Mouse (Mus musculus) heart, embryonic 14.5 days (tissue): ENCODE data around the gene Svs2. TPM values are rescaled to one million over a fixed set of nuclear protein-coding genes. Genes with fewer than 3 reads are reported as not detected.
"Not testable (repeated sequence)": the region's sequence is repeated elsewhere in the genome, so short reads cannot be mapped to it uniquely, and the experiment has no call there.

ENCODE experiments used
- ATAC-seq: fragments of 200-750 bp; cut with Nextera tagmentation; 2 replicates; pipeline ENCODE4 v1.8.0; 2017; ENCODE audit warnings: low read depth, moderate TSS enrichment; ENCODE audit not compliant: insufficient number of reproducible peaks, insufficient read depth, low FRiP score
- H3K27ac ChIP-seq, 2 experiments: fragments of 200-500 bp in 1 of 2; fragments of 300-500 bp in 1 of 2; sonication (generic) in 1 of 2; replicated peaks in 1 of 2; 2 replicates each; pipeline ENCODE4 v1.5.1; 2012 to 2014; ENCODE audit warnings: low read depth in 2 of 2, low read length in 2 of 2, control low read depth in 1 of 2, mild to moderate bottlenecking in 1 of 2, mixed read lengths in 1 of 2; ENCODE audit not compliant: control insufficient read depth in 1 of 2, insufficient read depth in 1 of 2
- H3K27me3 ChIP-seq: fragments of 300-500 bp; sonication (generic); 2 replicates; pipeline ENCODE4 v1.6.1; 2014; ENCODE audit warnings: mild to moderate bottlenecking, low read length, control low read depth; ENCODE audit not compliant: control insufficient read depth, insufficient read depth
- H3K36me3 ChIP-seq: fragments of 300-500 bp; sonication (generic); 2 replicates; pipeline ENCODE4 v1.6.1; 2014; ENCODE audit warnings: mild to moderate bottlenecking, control low read depth, low read length, mixed read lengths; ENCODE audit not compliant: control insufficient read depth, insufficient read depth
- H3K4me1 ChIP-seq, 2 experiments: fragments of 200-500 bp in 1 of 2; fragments of 300-500 bp in 1 of 2; sonication (generic) in 1 of 2; 2 replicates each; pipeline ENCODE4 v1.6.1; 2012 to 2014; ENCODE audit warnings: low read length in 2 of 2, control low read depth in 1 of 2, mixed read lengths in 1 of 2; ENCODE audit not compliant: control insufficient read depth in 2 of 2, insufficient read depth in 2 of 2
- H3K4me2 ChIP-seq: fragments of 300-500 bp; sonication (generic); 2 replicates; pipeline ENCODE4 v1.6.1; 2014; ENCODE audit warnings: mild to moderate bottlenecking, low read length
- H3K4me3 ChIP-seq, 2 experiments: fragments of 200-500 bp in 1 of 2; fragments of 300-500 bp in 1 of 2; sonication (generic) in 1 of 2; 2 replicates each; pipeline ENCODE4 v1.5.1; 2012 to 2014; ENCODE audit warnings: low read length in 2 of 2, mild to moderate bottlenecking in 2 of 2, control low read depth in 1 of 2, low read depth in 1 of 2, moderate library complexity in 1 of 2; ENCODE audit not compliant: control insufficient read depth in 1 of 2, insufficient read depth in 1 of 2
- H3K9ac ChIP-seq: fragments of 300-500 bp; sonication (generic); 2 replicates; pipeline ENCODE4 v1.6.1; 2014; ENCODE audit warnings: mild to moderate bottlenecking, low read length
- H3K9me3 ChIP-seq: fragments of 300-500 bp; sonication (generic); 2 replicates; pipeline ENCODE4 v1.6.1; 2016; ENCODE audit warnings: low read length, control low read depth; ENCODE audit not compliant: control insufficient read depth
- WGBS: fragments of 180-500 bp; shearing (Covaris S2); extraction: QIAGEN DNeasy Blood & Tissue Kit; methylation state at CpG from one replicate; pipeline ENCODE4 v1.1.7; 2014; 5-methylcytosine and 5-hydroxymethylcytosine counted together
- polyA plus RNA-seq: library from polyadenylated mRNA; unstranded; fragments of >200 nt; fragmentation: Nextera tagmentation; extraction: Ambion mirVana; gene quantifications from 2 replicates; pipeline ENCODE4 v1.2.1, GENCODE M21; 2014

The Svs2 gene
- polyA plus RNA-seq, 1 experiment from 2014 or later: not detected

DNA sequence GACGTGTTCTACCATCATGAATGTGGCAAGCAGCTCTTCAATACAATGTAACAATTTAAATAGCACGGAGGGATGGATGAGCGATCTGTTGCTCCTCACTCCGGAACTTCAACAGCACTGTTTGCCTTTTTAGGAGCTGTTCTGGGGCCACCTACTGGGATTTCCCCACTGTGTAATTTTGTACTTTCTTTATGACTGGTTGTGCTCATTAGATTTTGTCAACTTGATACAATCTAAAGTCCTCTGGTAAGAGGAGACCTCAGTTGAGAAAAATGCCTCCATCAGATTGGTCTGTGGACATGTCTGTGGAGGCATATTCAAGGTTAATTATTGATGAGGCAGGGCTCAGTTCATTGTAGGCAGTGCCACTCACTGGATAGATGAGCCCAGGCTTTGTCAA is 27.4 kb downstream of the Svs2 start:
- ATAC-seq: no peak
- Histone ChIP-seq H3K27me3 (no peaks in the 10 kb centered on the region), H3K4me3 (no peak overlapping the region), H3K9ac (no peak overlapping the region), H3K27ac (no peak overlapping the region), H3K9me3 (no peaks in the 10 kb centered on the region), H3K4me2 (no peak overlapping the region), H3K4me1 (no peaks in the 10 kb centered on the region), H3K36me3 (no peaks in the 10 kb centered on the region)
- WGBS: 86% methylated on average over 4 of the region's 4 CpGs

DNA sequence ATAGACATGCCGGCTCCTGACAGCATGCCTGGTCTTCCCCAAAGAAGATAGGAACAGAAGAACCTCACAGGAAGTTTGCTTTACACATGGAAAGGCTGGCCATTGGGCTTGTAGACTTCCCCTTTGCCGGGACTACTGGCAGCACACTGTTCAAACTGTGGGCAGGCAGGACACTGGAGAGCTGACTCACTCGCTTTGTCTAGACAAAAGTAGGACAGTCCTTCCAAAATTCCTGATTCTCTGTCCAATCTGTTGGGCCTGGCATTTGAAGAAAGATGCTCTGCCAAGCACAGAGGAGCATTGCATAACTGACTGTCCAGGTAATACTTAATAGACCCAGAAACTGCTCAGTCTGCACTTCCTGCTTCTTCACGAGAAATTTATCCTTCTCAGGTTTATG is 31.6 kb downstream of the Svs2 start:
- H3K27ac ChIP-seq: no peak overlapping the region
- WGBS: 58% methylated on average over 4 of the region's 4 CpGs
- H3K27me3 ChIP-seq: no peaks in the 10 kb centered on the region
- no peak overlapping the region for H3K4me3 ChIP-seq
- no peak for ATAC-seq
- no peak overlapping the region for H3K9ac ChIP-seq
- no peak overlapping the region for H3K4me2 ChIP-seq
- no peaks in the 10 kb centered on the region for H3K4me1 ChIP-seq
- no peaks in the 10 kb centered on the region for H3K36me3 ChIP-seq
- H3K9me3 ChIP-seq: no peaks in the 10 kb centered on the region

DNA sequence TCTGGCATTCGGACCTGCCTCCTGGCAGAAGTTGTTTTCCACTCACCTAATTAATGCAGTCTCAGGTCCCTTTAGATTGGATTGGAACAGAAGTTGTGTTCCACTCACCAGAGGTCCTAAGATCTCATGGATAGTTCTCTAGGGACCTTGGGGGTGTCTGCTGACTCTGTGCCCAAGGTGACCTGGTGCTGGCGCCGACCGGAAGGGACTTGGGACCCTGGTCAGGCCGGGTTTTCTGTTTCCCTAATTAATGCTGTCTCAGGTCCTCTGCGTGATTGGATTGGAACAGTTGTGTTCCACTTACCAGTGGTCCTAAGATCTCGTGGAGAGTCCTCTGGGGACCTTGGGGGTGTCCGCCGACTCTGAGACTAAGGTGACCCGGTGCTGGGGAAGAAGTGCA is 32.3 kb downstream of the Svs2 start:
- not testable (repeated sequence) for H3K9ac ChIP-seq, ATAC-seq, H3K27ac ChIP-seq, H3K27me3 ChIP-seq, H3K4me2 ChIP-seq, H3K9me3 ChIP-seq, H3K4me1 ChIP-seq, H3K36me3 ChIP-seq, H3K4me3 ChIP-seq
- 86% methylated on average over 10 of the region's 10 CpGs for WGBS

DNA sequence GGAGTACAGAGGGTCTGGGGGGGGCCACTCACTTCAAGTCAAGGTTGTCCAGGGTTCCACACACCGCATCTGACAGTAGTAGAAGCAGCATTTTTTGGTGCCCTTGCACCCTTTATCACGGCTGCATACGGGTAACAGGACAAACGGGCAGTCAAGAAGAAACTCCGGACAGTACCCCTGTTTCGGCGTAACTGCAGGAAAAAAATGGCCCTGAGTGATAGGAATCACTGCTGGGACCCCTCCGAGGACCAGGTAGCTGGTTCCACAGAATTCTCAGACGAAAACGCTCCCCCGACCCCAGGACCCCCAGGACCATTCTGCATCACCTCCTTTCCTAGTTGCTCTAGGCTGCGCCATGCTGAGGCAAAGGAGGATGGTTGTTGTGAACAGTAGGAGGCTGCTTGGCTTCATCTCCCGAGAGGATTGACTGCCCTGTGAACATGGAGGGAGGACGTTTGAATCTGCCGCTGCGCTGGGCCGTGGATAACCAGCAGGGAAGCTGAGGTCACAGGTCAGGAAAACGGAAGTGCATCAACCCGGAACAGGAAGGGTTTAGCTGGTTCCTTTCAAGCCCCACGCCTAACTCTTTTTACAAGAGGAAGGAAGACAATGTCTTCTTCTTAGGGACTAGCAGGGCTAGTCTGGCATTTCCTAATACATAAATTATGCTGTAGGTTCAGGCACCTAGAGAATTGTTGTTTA is 38.5 kb downstream of the Svs2 start, which contains the start of gene Wfdc15a:
Gene Wfdc15a, minus strand, starts transcription at position 505 of the 702 bp plus-strand sequence.
- ATAC-seq: no peak
- Histone ChIP-seq H3K9ac (no peak within 1 kb of the TSS), H3K4me2 (no peak within 1 kb of the TSS), H3K9me3 (no peaks in the 10 kb centered on the region), H3K4me1 (no peaks in the 10 kb centered on the region), H3K27ac (no peak within 1 kb of the TSS), H3K27me3 (no peaks in the 10 kb centered on the region), H3K36me3 (no peaks in the 10 kb centered on the region), H3K4me3 (no peak within 1 kb of the TSS)
- 75% methylated on average over 20 of the region's 20 CpGs for WGBS

DNA sequence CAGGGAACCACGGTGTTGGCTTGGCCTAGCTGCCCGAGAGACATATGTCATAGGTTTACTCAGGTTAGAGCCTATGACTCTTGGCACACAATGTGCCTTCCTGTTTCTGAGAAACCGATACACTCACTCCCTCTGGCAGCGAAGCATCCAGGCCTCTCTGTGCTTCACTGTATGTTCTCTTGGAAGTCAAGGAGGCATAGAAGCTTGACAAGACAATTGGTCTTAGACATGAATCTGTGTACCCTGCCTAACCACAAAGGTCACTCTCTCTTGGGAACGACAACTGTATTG is 41.6 kb downstream of the Svs2 start:
- Histone ChIP-seq H3K4me1 (no peaks in the 10 kb centered on the region), H3K27me3 (no peaks in the 10 kb centered on the region), H3K9ac (no peak overlapping the region), H3K36me3 (no peaks in the 10 kb centered on the region), H3K4me3 (no peak overlapping the region), H3K9me3 (no peaks in the 10 kb centered on the region), H3K4me2 (no peak overlapping the region), H3K27ac (no peak overlapping the region)
- WGBS: 86% methylated on average over 5 of the region's 5 CpGs
- no peak for ATAC-seq

DNA sequence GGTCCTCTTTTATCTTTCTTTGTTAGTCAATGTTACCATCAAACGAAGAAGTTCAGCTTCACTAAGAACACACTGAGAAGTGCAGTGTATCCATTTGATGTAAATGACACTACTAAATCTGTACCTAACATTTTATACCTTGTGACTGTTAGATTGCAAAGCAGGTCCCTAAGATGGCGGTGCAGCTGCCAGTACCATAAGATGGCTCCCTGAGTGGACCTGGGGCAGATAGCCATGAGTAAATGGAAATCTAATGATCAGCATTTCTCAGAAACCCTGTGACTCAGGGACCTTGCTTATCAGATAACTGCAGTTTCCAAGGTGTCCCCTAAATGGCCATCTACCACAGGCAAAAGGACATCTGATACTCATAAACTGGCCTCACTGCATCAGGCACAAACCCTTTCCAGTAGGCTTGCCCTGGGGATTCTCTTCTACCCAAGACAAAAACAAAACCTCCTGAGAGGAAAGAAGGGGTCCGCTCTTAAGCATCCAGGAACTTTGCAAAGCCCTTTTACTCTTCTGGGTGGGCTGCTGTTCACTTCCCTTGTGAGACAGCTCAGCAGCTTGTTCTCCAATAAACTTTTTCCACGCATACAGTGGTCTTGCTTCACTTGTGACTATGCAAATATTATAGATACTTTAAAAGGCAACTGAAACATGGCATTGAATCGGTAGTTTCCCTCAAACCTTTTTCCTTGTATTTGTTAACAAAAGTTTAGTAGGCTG is 42.1 kb downstream of the Svs2 start:
- Histone ChIP-seq H3K9ac (no peak overlapping the region), H3K27me3 (no peaks in the 10 kb centered on the region), H3K4me1 (no peaks in the 10 kb centered on the region), H3K9me3 (no peaks in the 10 kb centered on the region), H3K27ac (no peak overlapping the region), H3K4me2 (no peak overlapping the region), H3K4me3 (no peak overlapping the region), H3K36me3 (no peaks in the 10 kb centered on the region)
- no peak for ATAC-seq
- WGBS: 84% methylated on average over 5 of the region's 5 CpGs

DNA sequence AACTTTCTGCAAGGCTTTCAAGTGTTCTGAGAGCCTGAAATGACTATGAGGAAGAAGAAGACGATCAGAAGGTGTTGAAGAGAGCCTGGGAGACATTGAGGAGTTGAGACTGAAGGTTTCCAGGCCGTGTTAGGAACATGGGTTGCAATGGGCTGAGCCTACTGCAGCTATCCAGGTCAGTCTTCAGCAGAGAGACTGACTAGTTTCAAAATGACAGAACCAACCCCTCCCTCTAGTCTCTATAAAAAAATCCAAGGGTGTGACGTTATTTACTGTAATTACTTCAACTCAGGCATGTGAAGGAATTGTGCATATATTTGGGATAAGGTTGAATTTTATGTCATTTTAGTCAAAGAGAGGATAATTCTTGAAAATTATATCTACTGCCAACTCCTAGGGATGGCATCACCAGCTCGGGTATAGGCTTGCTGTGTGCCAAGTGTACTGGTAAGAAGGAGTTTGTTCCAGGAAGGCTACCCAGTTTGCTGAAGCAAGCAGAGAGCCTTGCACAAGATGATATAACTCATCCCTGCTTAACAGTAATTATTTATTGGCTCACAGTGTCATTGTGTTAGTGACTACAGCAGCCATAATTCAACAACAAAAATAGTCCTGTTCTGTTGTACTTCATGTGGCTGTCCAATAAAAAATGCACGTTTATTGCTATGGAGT is 43.2 kb downstream of the Svs2 start:
- H3K36me3 ChIP-seq: no peaks in the 10 kb centered on the region
- H3K9ac ChIP-seq: no peak overlapping the region
- no peaks in the 10 kb centered on the region for H3K4me1 ChIP-seq
- H3K4me3 ChIP-seq: no peak overlapping the region
- no peak overlapping the region for H3K4me2 ChIP-seq
- no peak overlapping the region for H3K27ac ChIP-seq
- no peaks in the 10 kb centered on the region for H3K27me3 ChIP-seq
- 64% methylated on average over 5 of the region's 5 CpGs for WGBS
- H3K9me3 ChIP-seq: no peaks in the 10 kb centered on the region
- no peak for ATAC-seq
